Mouse (Mus musculus): ENCODE measurements around the gene Nr3c2. TPM values are rescaled to one million over a fixed set of nuclear protein-coding genes. Genes with fewer than 3 reads are reported as not detected.

Nr3c2 gene
- total RNA-seq, 2 experiments from 2014 or later: 0.72 to 0.85 TPM

- no peak for ATAC-seq (replicated peaks; ENCODE audit: low FRiP score, low TSS enrichment, poor library complexity, severe bottlenecking)
Observed at GRCm38 (mm10) chr8:77278246-77278645, 379.0 kb downstream of the Nr3c2 start.

GRCm38 (mm10) chr8:77279977-77280376 lies 380.7 kb downstream of the Nr3c2 start:
- no peak for ATAC-seq (replicated peaks; ENCODE audit: low FRiP score, low TSS enrichment, poor library complexity, severe bottlenecking)

- ATAC-seq (replicated peaks; ENCODE audit: low FRiP score, low TSS enrichment, poor library complexity, severe bottlenecking): no peak
Observed at GRCm38 (mm10) chr8:77282605-77283236, 383.5 kb downstream of the Nr3c2 start.

- no peak for ATAC-seq (replicated peaks; ENCODE audit: low FRiP score, low TSS enrichment, poor library complexity, severe bottlenecking)
Observed at GRCm38 (mm10) chr8:77284473-77284872, 385.2 kb downstream of the Nr3c2 start.

GRCm38 (mm10) chr8:77288065-77288464 lies 388.8 kb downstream of the Nr3c2 start:
- no peak for ATAC-seq (replicated peaks; ENCODE audit: low FRiP score, low TSS enrichment, poor library complexity, severe bottlenecking)

- ATAC-seq (replicated peaks; ENCODE audit: low FRiP score, low TSS enrichment, poor library complexity, severe bottlenecking): no peak
Observed at GRCm38 (mm10) chr8:77288492-77288891, 389.2 kb downstream of the Nr3c2 start.

- no peak for ATAC-seq (replicated peaks; ENCODE audit: low FRiP score, low TSS enrichment, poor library complexity, severe bottlenecking)
Observed at GRCm38 (mm10) chr8:77292120-77292519, 392.9 kb downstream of the Nr3c2 start.

GRCm38 (mm10) chr8:77292649-77293048 lies 393.4 kb downstream of the Nr3c2 start:
- ATAC-seq (replicated peaks; ENCODE audit: low FRiP score, low TSS enrichment, poor library complexity, severe bottlenecking): no peak

GRCm38 (mm10) chr8:77294599-77294998 lies 395.4 kb downstream of the Nr3c2 start:
- ATAC-seq (replicated peaks; ENCODE audit: low FRiP score, low TSS enrichment, poor library complexity, severe bottlenecking): no peak
